Mouse (Mus musculus) stomach, embryonic 14.5 days (tissue): Measurements from ENCODE around the gene Angptl7. TPM values are rescaled to one million over a fixed set of nuclear protein-coding genes. Genes with fewer than 3 reads are reported as not detected.

Experiments used
- ATAC-seq: fragments of 200-750 bp; cut with Nextera tagmentation; 2 replicates; pipeline ENCODE4 v1.8.0; 2017; ENCODE audit warnings: low read depth, moderate TSS enrichment; ENCODE audit not compliant: insufficient number of reproducible peaks, insufficient read depth, low FRiP score
- H3K27ac ChIP-seq: fragments of 300-500 bp; sonication (generic); 2 replicates; pipeline ENCODE4 v1.5.1; 2014; ENCODE audit warnings: mild to moderate bottlenecking, low read length, moderate library complexity, mixed read lengths
- H3K27me3 ChIP-seq: fragments of 300-500 bp; sonication (generic); 2 replicates; pipeline ENCODE4 v1.6.1; 2014; ENCODE audit warnings: low read length, control low read depth, mixed read lengths; ENCODE audit not compliant: control insufficient read depth, insufficient read depth
- H3K36me3 ChIP-seq: fragments of 300-500 bp; sonication (generic); 2 replicates; pipeline ENCODE4 v1.6.1; 2014; ENCODE audit warnings: mild to moderate bottlenecking, control low read depth, low read length, moderate library complexity, mixed read lengths; ENCODE audit not compliant: control insufficient read depth, insufficient read depth
- H3K4me1 ChIP-seq: fragments of 300-500 bp; sonication (generic); 2 replicates; pipeline ENCODE4 v1.6.1; 2014; ENCODE audit warnings: low read length, control low read depth, mixed read lengths; ENCODE audit not compliant: control insufficient read depth, insufficient read depth
- H3K4me2 ChIP-seq: fragments of 300-500 bp; sonication (generic); replicated peaks from 2 replicates; pipeline ENCODE4 v1.6.1; 2014; ENCODE audit warnings: low read depth, low read length, control low read depth
- H3K4me3 ChIP-seq: fragments of 300-500 bp; sonication (generic); 2 replicates; pipeline ENCODE4 v1.5.1; 2014; ENCODE audit warnings: low read depth, low read length, control low read depth
- H3K9ac ChIP-seq: fragments of 300-500 bp; sonication (generic); replicated peaks from 2 replicates; pipeline ENCODE4 v1.6.1; 2014; ENCODE audit warnings: low read depth, mild to moderate bottlenecking, control low read depth, low read length, moderate library complexity, mixed read lengths
- H3K9me3 ChIP-seq: fragments of 300-500 bp; sonication (generic); 2 replicates; pipeline ENCODE4 v1.6.1; 2016; ENCODE audit warnings: low read depth, low read length, control low read depth; ENCODE audit not compliant: control insufficient read depth
- WGBS: fragments of 180-500 bp; shearing (Covaris S2); extraction: QIAGEN DNeasy Blood & Tissue Kit; methylation state at CpG from one replicate; pipeline ENCODE4 v1.1.7; 2014; 5-methylcytosine and 5-hydroxymethylcytosine counted together
- polyA plus RNA-seq: library from polyadenylated mRNA; unstranded; fragments of >200 nt; fragmentation: Nextera tagmentation; extraction: Ambion mirVana; gene quantifications from 2 replicates; pipeline ENCODE4 v1.2.1, GENCODE M21; 2014

Gene Angptl7
- 4.2 and 4.6 TPM in 2 replicates for polyA plus RNA-seq

GRCm38 (mm10) chr4:148500410-148500867 lies at the start of gene Angptl7:
Gene Angptl7, minus strand, starts transcription at chr4:148500460.
- no peaks in the 10 kb centered on the region for H3K4me1 ChIP-seq
- peaks cover 23% of the 10 kb centered on the region; the same call in 1 of the 2 replicates for H3K36me3 ChIP-seq
- H3K27ac ChIP-seq = no peak within 1 kb of the TSS
- H3K9ac ChIP-seq = no peak within 1 kb of the TSS
- no peaks in the 10 kb centered on the region for H3K9me3 ChIP-seq
- no peaks in the 10 kb centered on the region for H3K27me3 ChIP-seq
- H3K4me3 ChIP-seq = no peak within 1 kb of the TSS
- peak; percentile 37; the same call in 1 of the 2 replicates for ATAC-seq
- H3K4me2 ChIP-seq = no peak within 1 kb of the TSS
- 41% methylated on average over 4 of the region's 4 CpGs for WGBS

DNA sequence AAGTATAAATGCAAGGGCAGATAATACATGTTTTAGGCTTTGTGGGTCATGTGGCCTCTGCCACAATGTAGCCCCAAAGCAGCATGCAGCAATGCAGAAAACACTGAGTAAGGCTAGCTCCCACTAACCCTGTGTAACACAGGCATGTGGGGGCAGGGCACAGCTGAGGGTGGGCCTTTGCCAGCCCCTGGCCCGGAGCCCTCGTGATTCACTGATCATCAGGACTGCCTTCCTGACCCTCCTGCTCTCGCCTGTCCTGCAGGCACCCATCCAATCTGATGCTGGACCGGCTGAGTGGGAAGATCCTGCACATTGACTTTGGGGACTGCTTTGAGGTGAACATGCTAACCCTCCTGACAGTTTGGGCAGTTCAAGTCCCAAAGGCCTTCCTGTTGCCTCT lies 48.8 kb upstream of the Angptl7 start:
- no peak for ATAC-seq
- H3K4me2 ChIP-seq = no peak overlapping the region
- H3K36me3 ChIP-seq = peaks cover 65% of the 10 kb centered on the region
- H3K27me3 ChIP-seq = no peaks in the 10 kb centered on the region
- H3K4me3 ChIP-seq = no peak overlapping the region
- no peaks in the 10 kb centered on the region for H3K9me3 ChIP-seq
- 84% methylated on average over 4 of the region's 4 CpGs for WGBS
- no peak overlapping the region for H3K9ac ChIP-seq
- no peaks in the 10 kb centered on the region for H3K4me1 ChIP-seq
- no peak overlapping the region for H3K27ac ChIP-seq

- 93% methylated on average over 3 of the region's 3 CpGs for WGBS
- ATAC-seq = no peak
- H3K27me3 ChIP-seq = no peaks in the 10 kb centered on the region
- H3K36me3 ChIP-seq = peaks cover 78% of the 10 kb centered on the region
- no peak overlapping the region for H3K4me3 ChIP-seq
- no peaks in the 10 kb centered on the region for H3K4me1 ChIP-seq
- H3K9ac ChIP-seq = no peak overlapping the region
- H3K4me2 ChIP-seq = no peak overlapping the region
- no peaks in the 10 kb centered on the region for H3K9me3 ChIP-seq
- H3K27ac ChIP-seq = no peak overlapping the region
Observed at GRCm38 (mm10) chr4:148535876-148536275, 35.6 kb upstream of the Angptl7 start.

- WGBS = 90% methylated on average over 12 of the region's 12 CpGs
- Histone ChIP-seq H3K27me3 (no peaks in the 10 kb centered on the region), H3K4me2 (no peak overlapping the region), H3K9me3 (no peaks in the 10 kb centered on the region), H3K36me3 (peaks cover 65% of the 10 kb centered on the region), H3K9ac (no peak overlapping the region), H3K27ac (no peak overlapping the region), H3K4me3 (no peak overlapping the region), H3K4me1 (no peaks in the 10 kb centered on the region)
- ATAC-seq = no peak
Observed at GRCm38 (mm10) chr4:148533613-148534328, 33.5 kb upstream of the Angptl7 start.

- WGBS = 90% methylated on average over 3 of the region's 3 CpGs
- Histone ChIP-seq H3K9ac (no peak overlapping the region), H3K36me3 (peaks cover 66% of the 10 kb centered on the region), H3K9me3 (no peaks in the 10 kb centered on the region), H3K4me2 (no peak overlapping the region), H3K27ac (no peak overlapping the region), H3K4me1 (no peaks in the 10 kb centered on the region), H3K4me3 (no peak overlapping the region), H3K27me3 (no peaks in the 10 kb centered on the region)
- no peak for ATAC-seq
Observed at GRCm38 (mm10) chr4:148532516-148532915, 32.3 kb upstream of the Angptl7 start.

GRCm38 (mm10) chr4:148531341-148531740 lies 31.1 kb upstream of the Angptl7 start:
- Histone ChIP-seq H3K9ac (no peak overlapping the region), H3K27ac (no peak overlapping the region), H3K4me2 (no peak overlapping the region), H3K27me3 (no peaks in the 10 kb centered on the region), H3K4me1 (no peaks in the 10 kb centered on the region), H3K9me3 (no peaks in the 10 kb centered on the region), H3K36me3 (peaks cover 69% of the 10 kb centered on the region), H3K4me3 (no peak overlapping the region)
- 62% methylated on average over 4 of the region's 4 CpGs for WGBS
- ATAC-seq = no peak

- Histone ChIP-seq H3K27me3 (no peaks in the 10 kb centered on the region), H3K9me3 (no peaks in the 10 kb centered on the region), H3K4me2 (no peak overlapping the region), H3K27ac (no peak overlapping the region), H3K4me1 (no peaks in the 10 kb centered on the region), H3K36me3 (peaks cover 69% of the 10 kb centered on the region), H3K4me3 (no peak overlapping the region), H3K9ac (no peak overlapping the region)
- WGBS = 89% methylated on average over 6 of the region's 6 CpGs
- no peak for ATAC-seq
Observed at GRCm38 (mm10) chr4:148530778-148531177, 30.5 kb upstream of the Angptl7 start.

GRCm38 (mm10) chr4:148530351-148530750 lies 30.1 kb upstream of the Angptl7 start:
- Histone ChIP-seq H3K27me3 (no peaks in the 10 kb centered on the region), H3K4me1 (no peaks in the 10 kb centered on the region), H3K4me3 (no peak overlapping the region), H3K27ac (no peak overlapping the region), H3K36me3 (peaks cover 70% of the 10 kb centered on the region), H3K9ac (no peak overlapping the region), H3K9me3 (no peaks in the 10 kb centered on the region), H3K4me2 (no peak overlapping the region)
- no peak for ATAC-seq
- 96% methylated on average over 5 of the region's 5 CpGs for WGBS
